Mouse (Mus musculus) limb, embryonic 11.5 days (tissue): ENCODE results near the gene Osgep. TPM values are rescaled to one million over a fixed set of nuclear protein-coding genes. Genes with fewer than 3 reads are reported as not detected.
"Not testable (repeated sequence)": the region's sequence is repeated elsewhere in the genome, so short reads cannot be mapped to it uniquely, and the experiment has no call there.

Experiments used
- ATAC-seq: fragments of 200-750 bp; cut with Nextera tagmentation; 2 replicates; pipeline ENCODE4 v1.8.0; 2017; ENCODE audit warnings: low read depth; ENCODE audit not compliant: insufficient number of reproducible peaks, low FRiP score, low TSS enrichment
- DNase-seq: peaks from one replicate; pipeline ENCODE4 v3.0.0-alpha.2; 2015; ENCODE audit warnings: low spot score
- H3K27ac ChIP-seq: fragments of 300-500 bp; sonication (generic); replicated peaks from 2 replicates; pipeline ENCODE4 v1.5.1; 2014; ENCODE audit warnings: low read depth, mild to moderate bottlenecking, low read length
- H3K27me3 ChIP-seq: fragments of 300-500 bp; sonication (generic); 2 replicates; pipeline ENCODE4 v1.6.1; 2014; ENCODE audit warnings: mild to moderate bottlenecking, low read length, mixed read lengths; ENCODE audit not compliant: control insufficient read depth, insufficient read depth
- H3K36me3 ChIP-seq: fragments of 300-500 bp; sonication (generic); 2 replicates; pipeline ENCODE4 v1.6.1; 2014; ENCODE audit warnings: mild to moderate bottlenecking, low read length, moderate library complexity, mixed read lengths; ENCODE audit not compliant: control insufficient read depth, insufficient read depth
- H3K4me1 ChIP-seq: fragments of 300-500 bp; sonication (generic); 2 replicates; pipeline ENCODE4 v1.6.1; 2014; ENCODE audit warnings: low read length, mixed read lengths; ENCODE audit not compliant: control insufficient read depth, insufficient read depth
- H3K4me2 ChIP-seq: fragments of 300-500 bp; sonication (generic); 2 replicates; pipeline ENCODE4 v1.6.1; 2014; ENCODE audit warnings: low read depth, mild to moderate bottlenecking, moderate library complexity; ENCODE audit not compliant: severe bottlenecking
- H3K4me3 ChIP-seq: fragments of 300-500 bp; sonication (generic); 2 replicates; pipeline ENCODE4 v1.5.1; 2014; ENCODE audit warnings: low read depth, low read length
- H3K9ac ChIP-seq: fragments of 300-500 bp; sonication (generic); 2 replicates; pipeline ENCODE4 v1.6.1; 2014; ENCODE audit warnings: mild to moderate bottlenecking, low read length
- H3K9me3 ChIP-seq: fragments of 300-500 bp; sonication (generic); 2 replicates; pipeline ENCODE4 v1.6.1; 2016; ENCODE audit warnings: low read length; ENCODE audit not compliant: control insufficient read depth
- WGBS: fragments of 180-500 bp; shearing (Covaris S2); extraction: QIAGEN DNeasy Blood & Tissue Kit; methylation state at CpG from one replicate; pipeline ENCODE4 v1.1.7; 2014; 5-methylcytosine and 5-hydroxymethylcytosine counted together
- polyA plus RNA-seq: library from polyadenylated mRNA; unstranded; fragments of >200 nt; fragmentation: Nextera tagmentation; extraction: Ambion mirVana; gene quantifications from 2 replicates; pipeline ENCODE4 v1.2.1, GENCODE M21; 2014

Gene Osgep
- polyA plus RNA-seq, 1 experiment from 2014 or later, result 186 TPM

GRCm38 (mm10) chr14:50958289-50958995 is 33.7 kb upstream of the Osgep start:
- ATAC-seq, H3K4me3 ChIP-seq, H3K27me3 ChIP-seq, H3K9ac ChIP-seq, H3K4me2 ChIP-seq, H3K36me3 ChIP-seq, H3K9me3 ChIP-seq, DNase-seq, H3K27ac ChIP-seq, H3K4me1 ChIP-seq: not testable (repeated sequence)
- WGBS, result 95% methylated on average over 5 of the region's 5 CpGs

- not testable (repeated sequence) for H3K9ac ChIP-seq, H3K27ac ChIP-seq, H3K4me3 ChIP-seq, DNase-seq, H3K4me2 ChIP-seq, ATAC-seq, H3K36me3 ChIP-seq, H3K4me1 ChIP-seq, H3K27me3 ChIP-seq, H3K9me3 ChIP-seq
- 66% methylated on average over 3 of the region's 3 CpGs for WGBS
Observed at GRCm38 (mm10) chr14:50957146-50957545, 32.5 kb upstream of the Osgep start.

GRCm38 (mm10) chr14:50956724-50957123 is 32.0 kb upstream of the Osgep start:
- not testable (repeated sequence) for ATAC-seq, H3K9ac ChIP-seq, H3K36me3 ChIP-seq, H3K9me3 ChIP-seq, H3K27me3 ChIP-seq, H3K4me3 ChIP-seq, H3K27ac ChIP-seq, DNase-seq, H3K4me1 ChIP-seq, H3K4me2 ChIP-seq
- 90% methylated on average over 6 of the region's 6 CpGs for WGBS

- not testable (repeated sequence) for H3K9me3 ChIP-seq, H3K27me3 ChIP-seq, H3K4me1 ChIP-seq, H3K4me3 ChIP-seq, H3K27ac ChIP-seq, H3K36me3 ChIP-seq, H3K9ac ChIP-seq
- H3K4me2 ChIP-seq, result peak within 1 kb of the TSS; percentile 22; the same call in 1 of the 2 replicates
- WGBS, result 7% methylated on average over 18 of the region's 19 CpGs
- DNase-seq (peak; percentile 47), ATAC-seq (peak; percentile 64)
Observed at GRCm38 (mm10) chr14:50955942-50956508, 31.3 kb upstream of the Osgep start, which contains the start of gene Pnp2. Pnp2 (plus strand) TSS chr14:50955992.

GRCm38 (mm10) chr14:50955487-50955886 is 30.8 kb upstream of the Osgep start:
- Histone ChIP-seq H3K4me1 (no peaks in the 10 kb centered on the region), H3K4me2 (no peak overlapping the region), H3K9me3 (no peaks in the 10 kb centered on the region), H3K36me3 (no peaks in the 10 kb centered on the region; the same call in 1 of the 2 replicates), H3K4me3 (no peak overlapping the region), H3K27ac (no peak overlapping the region), H3K9ac (no peak overlapping the region), H3K27me3 (no peaks in the 10 kb centered on the region)
- ATAC-seq (no peak), DNase-seq (no peak)
- WGBS, result 86% methylated on average over 10 of the region's 10 CpGs

- WGBS, result 26% methylated on average over 3 of the region's 3 CpGs
- H3K9ac ChIP-seq, H3K27ac ChIP-seq, ATAC-seq, H3K4me1 ChIP-seq, H3K36me3 ChIP-seq, H3K27me3 ChIP-seq, DNase-seq, H3K9me3 ChIP-seq: not testable (repeated sequence)
- H3K4me3 ChIP-seq, result peak overlapping the region; percentile 45
- H3K4me2 ChIP-seq, result peak overlapping the region; percentile 54
Observed at GRCm38 (mm10) chr14:50945526-50945925, 20.8 kb upstream of the Osgep start.

GRCm38 (mm10) chr14:50945081-50945480 is 20.4 kb upstream of the Osgep start:
- Histone ChIP-seq H3K4me2 (peak overlapping the region; percentile 54), H3K4me3 (peak overlapping the region; percentile 45), H3K9ac (peak overlapping the region; percentile 62)
- H3K9me3 ChIP-seq, H3K27me3 ChIP-seq, H3K4me1 ChIP-seq, ATAC-seq, DNase-seq, H3K27ac ChIP-seq, H3K36me3 ChIP-seq: not testable (repeated sequence)
- WGBS, result 7% methylated on average over 6 of the region's 6 CpGs

- not testable (repeated sequence) for H3K36me3 ChIP-seq, H3K4me1 ChIP-seq, H3K27me3 ChIP-seq, DNase-seq, H3K9me3 ChIP-seq
- ATAC-seq, result peak; percentile 94
- Histone ChIP-seq H3K4me2 (peak overlapping the region; percentile 54), H3K9ac (peak overlapping the region; percentile 62), H3K4me3 (peak overlapping the region; percentile 45), H3K27ac (peak overlapping the region; percentile 64; the same call in 1 of the 2 replicates)
- WGBS, result under 1% methylated on average over 15 of the region's 15 CpGs
Observed at GRCm38 (mm10) chr14:50944668-50945033, 20.0 kb upstream of the Osgep start.
